Mouse (Mus musculus) kidney, adult 9 months (tissue): ENCODE measurements at regions not wholly inside any gene's neighbourhood (a gene's known extent, or its start where the extent isn't known, plus 50 kb on each side); places are given as distances from the start of the nearest gene placed in this dataset.

ENCODE experiments used
- DNase-seq: peaks from one replicate; pipeline ENCODE4 v3.0.0; 2022

GRCm38 (mm10) chr10:67339371-67339929 is 54.3 kb upstream of the Nrbf2 start:
- no peak for DNase-seq

GRCm38 (mm10) chr10:67344722-67345121 is 59.6 kb upstream of the Nrbf2 start:
- no peak for DNase-seq

- DNase-seq: peak; percentile 6
Measured at GRCm38 (mm10) chr10:67350956-67351355, 65.9 kb upstream of the Nrbf2 start.

GRCm38 (mm10) chr10:67360793-67361192 is 75.7 kb upstream of the Nrbf2 start:
- no peak for DNase-seq

GRCm38 (mm10) chr10:67361281-67361680 is 76.2 kb upstream of the Nrbf2 start:
- DNase-seq: no peak

- DNase-seq: no peak
Measured at GRCm38 (mm10) chr10:67364595-67364994, 79.5 kb upstream of the Nrbf2 start.

- DNase-seq: no peak
Measured at GRCm38 (mm10) chr10:67365158-67365557, 80.1 kb upstream of the Nrbf2 start.

- DNase-seq: peak; percentile 64
Measured at GRCm38 (mm10) chr10:67372569-67373161, 87.6 kb upstream of the Nrbf2 start.

- no peak for DNase-seq
Measured at GRCm38 (mm10) chr10:67376638-67377037, 91.5 kb upstream of the Nrbf2 start.

- no peak for DNase-seq
Measured at GRCm38 (mm10) chr10:67377643-67378223, 92.6 kb upstream of the Nrbf2 start.

GRCm38 (mm10) chr10:67380174-67380573 is 95.1 kb upstream of the Nrbf2 start:
- no peak for DNase-seq

- no peak for DNase-seq
Measured at GRCm38 (mm10) chr10:67383352-67383751, 98.2 kb upstream of the Nrbf2 start.

GRCm38 (mm10) chr10:67383802-67384567 is 98.9 kb upstream of the Nrbf2 start:
- no peak for DNase-seq

- DNase-seq: peak; percentile 65
Measured at GRCm38 (mm10) chr10:67384568-67384958, 99.5 kb upstream of the Nrbf2 start.

GRCm38 (mm10) chr10:67385966-67386365 is 100.9 kb upstream of the Nrbf2 start:
- no peak for DNase-seq

- DNase-seq: no peak
Measured at GRCm38 (mm10) chr10:67388755-67389154, 103.7 kb upstream of the Nrbf2 start.

- no peak for DNase-seq
Measured at GRCm38 (mm10) chr10:67400434-67400833, 115.3 kb upstream of the Nrbf2 start.

GRCm38 (mm10) chr10:67401409-67401808 is 116.3 kb upstream of the Nrbf2 start:
- DNase-seq: no peak

GRCm38 (mm10) chr10:67417529-67417928 is 117.7 kb upstream of the Egr2 start:
- DNase-seq: no peak

- DNase-seq: no peak
Measured at GRCm38 (mm10) chr10:67420761-67421160, 114.5 kb upstream of the Egr2 start.

- no peak for DNase-seq
Measured at GRCm38 (mm10) chr10:67425407-67425806, 109.9 kb upstream of the Egr2 start.

GRCm38 (mm10) chr10:67427220-67427619 is 108.1 kb upstream of the Egr2 start:
- DNase-seq: no peak

- no peak for DNase-seq
Measured at GRCm38 (mm10) chr10:67430805-67431204, 104.5 kb upstream of the Egr2 start.

- no peak for DNase-seq
Measured at GRCm38 (mm10) chr10:67439042-67439635, 96.1 kb upstream of the Egr2 start.
